Mouse (Mus musculus) spleen, adult 2 months (tissue): ENCODE results near the gene Tmem234. TPM values are rescaled to one million over a fixed set of nuclear protein-coding genes. Genes with fewer than 3 reads are reported as not detected.

ENCODE experiments used
- DNase-seq, 2 experiments: peaks; one replicate each; pipeline versions ENCODE4 v3.0.0 to v3.0.0-alpha.2; 2012 to 2021; ENCODE audit warnings: low spot score in 2 of 2, low read depth in 1 of 2
- H3K27ac ChIP-seq: fragments of 200-500 bp; 2 replicates; pipeline ENCODE4 v1.5.1; 2012; ENCODE audit warnings: low read length, inconsistent platforms; ENCODE audit not compliant: insufficient read depth
- H3K27me3 ChIP-seq: fragments of 200-500 bp; 2 replicates; pipeline ENCODE4 v1.6.1; 2012; ENCODE audit warnings: mild to moderate bottlenecking, moderate library complexity, low read length, inconsistent platforms; ENCODE audit not compliant: control insufficient read depth, insufficient read depth
- H3K36me3 ChIP-seq: fragments of 200-500 bp; 2 replicates; pipeline ENCODE4 v1.6.1; 2012; ENCODE audit warnings: mild to moderate bottlenecking, low read length, inconsistent platforms; ENCODE audit not compliant: control insufficient read depth, insufficient read depth
- H3K4me1 ChIP-seq: fragments of 200-500 bp; 2 replicates; pipeline ENCODE4 v1.6.1; 2011; ENCODE audit warnings: inconsistent platforms; ENCODE audit not compliant: control insufficient read depth, insufficient read depth, insufficient read length
- H3K4me3 ChIP-seq: fragments of 200-500 bp; 2 replicates; pipeline ENCODE4 v1.5.1; 2011; ENCODE audit warnings: mild to moderate bottlenecking, inconsistent platforms; ENCODE audit not compliant: insufficient read depth, insufficient read length; ENCODE audit errors: extremely low read depth
- CTCF ChIP-seq: fragments of 200-500 bp; IDR thresholded peaks from 2 replicates; pipeline ENCODE4 v1.5.1; 2011; ENCODE audit warnings: mild to moderate bottlenecking, inconsistent platforms; ENCODE audit not compliant: insufficient read depth, insufficient read length, insufficient replicate concordance; ENCODE audit errors: extremely low read depth
- POLR2A ChIP-seq: fragments of 200-500 bp; IDR thresholded peaks from 2 replicates; pipeline ENCODE4 v1.6.1; 2011; ENCODE audit warnings: low read depth, low read length, inconsistent platforms
- WGBS: fragments of 180-500 bp; shearing (Covaris S2); methylation state at CpG from one replicate; pipeline ENCODE4 v1.1.7; 2018; 5-methylcytosine and 5-hydroxymethylcytosine counted together
- polyA plus RNA-seq: library from polyadenylated mRNA; depleted of rRNA; stranded (reverse); fragments of >200 nt; gene quantifications from 2 replicates; pipeline ENCODE4 v1.2.3, GENCODE M21; 2012; rRNA removed

Tmem234 gene
- polyA plus RNA-seq, 1 experiment, result 119 TPM

GRCm38 (mm10) chr4:129662255-129662813 is 61.9 kb downstream of the Tmem234 start:
- DNase-seq, result no peak
- Histone ChIP-seq H3K36me3 (peaks cover 22% of the 10 kb centered on the region), H3K4me1 (no peaks in the 10 kb centered on the region), H3K27ac (no peak overlapping the region), H3K4me3 (no peak overlapping the region), H3K27me3 (no peaks in the 10 kb centered on the region)
- WGBS, result 79% methylated on average over 3 of the region's 3 CpGs
- TF ChIP-seq CTCF, result no peak
- no peak for TF ChIP-seq POLR2A

- Histone ChIP-seq H3K4me3 (peak overlapping the region; percentile 89), H3K27ac (peak overlapping the region; percentile 92), H3K27me3 (no peaks in the 10 kb centered on the region), H3K4me1 (peaks cover 3% of the 10 kb centered on the region; the same call in 1 of the 2 replicates), H3K36me3 (peaks cover under 1% of the 10 kb centered on the region; the same call in 1 of the 2 replicates)
- WGBS, result 7% methylated on average over 12 of the region's 12 CpGs
- TF ChIP-seq CTCF (peak; percentile 44; the same call in 1 of the 2 replicates), POLR2A (no peak)
- DNase-seq, result peak in 1 of 2 experiments; percentile 34
These were observed 71.1 kb downstream of the Tmem234 start for GRCm38 (mm10) chr4:129671491-129672082.

- DNase-seq, result peak; percentile 43 to 81
- Histone ChIP-seq H3K27me3 (no peaks in the 10 kb centered on the region), H3K36me3 (peaks cover 3% of the 10 kb centered on the region; the same call in 1 of the 2 replicates), H3K4me1 (peaks cover 3% of the 10 kb centered on the region; the same call in 1 of the 2 replicates), H3K27ac (peak within 1 kb of the TSS; percentile 92), H3K4me3 (peak within 1 kb of the TSS; percentile 89)
- WGBS, result under 1% methylated on average over 65 of the region's 65 CpGs
- 0 out of 2 replicates have a peak, but pooled peaks have one; percentile 0 for TF ChIP-seq CTCF
- TF ChIP-seq POLR2A, result no peak
These were observed 71.8 kb downstream of the Tmem234 start, which contains the start of gene Kpna6 for GRCm38 (mm10) chr4:129672083-129672877. Gene Kpna6, minus strand, starts transcription at chr4:129672767.

- no peak for DNase-seq
These were observed 72.5 kb downstream of the Tmem234 start for GRCm38 (mm10) chr4:129672878-129673449.

More at GRCm38 (mm10) chr4:129672878-129673449, 72.5 kb downstream of the Tmem234 start:
- Histone ChIP-seq H3K27me3 (no peaks in the 10 kb centered on the region), H3K27ac (peak overlapping the region; percentile 58), H3K4me3 (peak overlapping the region; percentile 89), H3K4me1 (peaks cover 3% of the 10 kb centered on the region; the same call in 1 of the 2 replicates), H3K36me3 (peaks cover 6% of the 10 kb centered on the region)
- WGBS, result 4% methylated on average over 10 of the region's 10 CpGs
- TF ChIP-seq POLR2A, result no peak
- no peak for TF ChIP-seq CTCF

Other genes starting within 250 kb of the Tmem234 start
- gene Zbtb8a, start 222.6 kb upstream of the Tmem234 start, polyA plus RNA-seq, result 2.1 and 3.5 TPM in 2 replicates
- gene Zbtb8b, start 159.8 kb upstream of the Tmem234 start, polyA plus RNA-seq, result 0.02 TPM in 1 of 2 replicates, not detected in the other
- gene Bsdc1, start 139.1 kb upstream of the Tmem234 start, polyA plus RNA-seq, result 20.3 and 31.5 TPM in 2 replicates
- 0.11 TPM in 1 of 2 replicates, not detected in the other for gene Tssk3, start 109.6 kb upstream of the Tmem234 start, polyA plus RNA-seq
- gene Fam229a, start 109.5 kb upstream of the Tmem234 start, polyA plus RNA-seq, result 0.20 and 0.70 TPM in 2 replicates
- gene Marcksl1, start 87.1 kb upstream of the Tmem234 start, polyA plus RNA-seq, result 44.0 and 55.7 TPM in 2 replicates
- gene Hdac1, start 58.0 kb upstream of the Tmem234 start, polyA plus RNA-seq, result 55.1 and 69.0 TPM in 2 replicates
- gene Lck, start 27.0 kb upstream of the Tmem234 start, polyA plus RNA-seq, result 109 and 117 TPM in 2 replicates
- 10.9 and 17.2 TPM in 2 replicates for gene Fam167b, start 22.1 kb upstream of the Tmem234 start, polyA plus RNA-seq
- 185 and 203 TPM in 2 replicates for gene Eif3i, start within 50 bp of the Tmem234 start, polyA plus RNA-seq
- gene Dcdc2b, start 13.6 kb downstream of the Tmem234 start, polyA plus RNA-seq, result 1.4 and 2.8 TPM in 2 replicates
- 28.3 and 31.3 TPM in 2 replicates for gene Iqcc, start 18.4 kb downstream of the Tmem234 start, polyA plus RNA-seq
- gene Ccdc28b, start 23.3 kb downstream of the Tmem234 start, polyA plus RNA-seq, result 16.3 and 19.7 TPM in 2 replicates
- gene Txlna, start 40.4 kb downstream of the Tmem234 start, polyA plus RNA-seq, result 20.1 and 25.1 TPM in 2 replicates
- 11.9 and 13.2 TPM in 2 replicates for gene Kpna6, start 72.1 kb downstream of the Tmem234 start, polyA plus RNA-seq
- 28.4 and 33.9 TPM in 2 replicates for gene Tmem39b, start 96.2 kb downstream of the Tmem234 start, polyA plus RNA-seq
- 40.9 and 61.5 TPM in 2 replicates for gene Khdrbs1, start 141.6 kb downstream of the Tmem234 start, polyA plus RNA-seq
- gene Ptp4a2, start 210.6 kb downstream of the Tmem234 start, polyA plus RNA-seq, result 47.6 and 51.1 TPM in 2 replicates